Mouse (Mus musculus) embryonic stem cell, embryonic (primary cell): ENCODE results near the gene Lrp8.

Experiments used
- CTCF ChIA-PET, 4 experiments: fragments of 300-600 bp in 2 of 4; fragments of 350-600 bp in 2 of 4; sonication (Branson Sonifier 250); formaldehyde crosslinking; loops; one replicate each; lab custom pipeline; 2022; ENCODE audit warnings: inconsistent platforms in 2 of 4; lab: Charles Lee
- POLR2A ChIA-PET, 4 experiments: fragments of 300-600 bp in 2 of 4; fragments of 350-600 bp in 2 of 4; sonication (Branson Sonifier 250); formaldehyde crosslinking; loops; one replicate each; lab custom pipeline; 2022; ENCODE audit warnings: antibody characterized with exemption in 4 of 4, inconsistent platforms in 1 of 4; lab: Charles Lee

The Lrp8 gene

GRCm38 (mm10) chr4:107801366-107802184 lies 486 bp upstream of the Lrp8 start:
- POLR2A ChIA-PET: interaction anchor here in 3 of 4 experiments (0.5 to 2.6 kb wide), 14 partner anchors 9 to 1006 kb away, joined by 3 to 9 read pairs (median 3); partner anchors contain the start of gene 0610037L13Rik (in 2 of the 3)

GRCm38 (mm10) chr4:107802450-107803331 lies 630 bp downstream of the Lrp8 start:
- POLR2A ChIA-PET: interaction anchor here in 3 of 4 experiments (0.6 to 2.6 kb wide), 34 partner anchors 9 to 817 kb away, joined by 3 to 9 read pairs (median 3); partner anchors contain the start of genes 0610037L13Rik (in 2 of the 3), Cc2d1b (in 1 of the 3), Orc1 (in 1 of the 3) and Prpf38a (in 1 of the 3)
- CTCF ChIA-PET: interaction anchor here in 2 of 4 experiments (0.7 to 1.5 kb wide), 6 partner anchors 9 to 268 kb away, joined by 3 to 4 read pairs (median 4); no protein-coding TSS in a partner anchor

More at GRCm38 (mm10) chr4:107801366-107802184, 486 bp upstream of the Lrp8 start:
- CTCF ChIA-PET: interaction anchor here in 2 of 4 experiments (0.6 to 1.3 kb wide), 5 partner anchors 12 to 1174 kb away, joined by 3 to 4 read pairs (median 4); no protein-coding TSS in a partner anchor

GRCm38 (mm10) chr4:107803351-107804106 lies 1.5 kb downstream of the Lrp8 start:
- ChIA-PET CTCF (interaction anchor here in 3 of 4 experiments (0.6 to 2.4 kb wide), 7 partner anchors 10 to 275 kb away, joined by 3 to 8 read pairs (median 4); no protein-coding TSS in a partner anchor), POLR2A (interaction anchor here in 3 of 4 experiments (0.6 to 2.6 kb wide), 35 partner anchors 8 to 816 kb away, joined by 3 to 9 read pairs (median 3); partner anchors contain the start of genes 0610037L13Rik (in 2 of the 3), Cc2d1b (in 1 of the 3), Cpt2 (in 1 of the 3) and Orc1 (in 1 of the 3))

- ChIA-PET CTCF (interaction anchor here (0.6 to 2.4 kb wide), 6 partner anchors 27 to 209 kb away, joined by 3 to 8 read pairs (median 3); no protein-coding TSS in a partner anchor), POLR2A (interaction anchor here in 2 of 4 experiments (0.9 to 2.1 kb wide), 6 partner anchors 12 to 45 kb away, joined by 3 to 5 read pairs (median 3); no protein-coding TSS in a partner anchor)
These were observed 3.4 kb downstream of the Lrp8 start for GRCm38 (mm10) chr4:107805491-107805890.

DNA sequence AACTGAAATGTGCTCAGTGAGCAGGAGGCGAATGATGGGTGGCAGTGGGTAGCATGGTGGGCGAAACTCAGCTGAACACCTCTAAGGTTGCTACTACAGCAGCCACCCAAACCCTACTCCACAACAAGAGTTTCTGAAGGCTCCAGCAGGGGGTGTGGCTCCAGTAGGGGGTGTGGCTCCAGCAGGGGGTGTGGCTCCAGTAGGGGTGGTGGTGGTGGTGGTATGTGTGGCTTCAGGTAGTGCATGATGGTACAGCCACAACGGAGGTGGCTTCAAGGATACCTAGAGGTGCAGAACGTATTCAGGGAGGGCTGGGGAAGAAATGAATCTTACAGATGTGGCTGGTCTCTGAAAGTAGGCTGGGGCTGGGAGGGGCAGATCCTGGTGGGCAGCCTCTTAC lies 5.7 kb downstream of the Lrp8 start:
- ChIA-PET CTCF (interaction anchor here in 3 of 4 experiments (0.6 to 1.5 kb wide), 4 partner anchors 33 to 129 kb away, joined by 4 read pairs; no protein-coding TSS in a partner anchor), POLR2A (interaction anchor here in 2 of 4 experiments (0.5 to 1.4 kb wide), 2 partner anchors 27 to 1062 kb away, joined by 3 to 4 read pairs; no protein-coding TSS in a partner anchor)

- POLR2A ChIA-PET: interaction anchor here in 2 of 4 experiments (0.5 to 1.4 kb wide), 5 partner anchors 9 to 1061 kb away, joined by 3 to 5 read pairs (median 4); partner anchors contain the start of gene 0610037L13Rik (in 1 of the 2)
- CTCF ChIA-PET: interaction anchor here (0.6 to 1.5 kb wide), 5 partner anchors 32 to 1161 kb away, joined by 4 to 9 read pairs (median 4); no protein-coding TSS in a partner anchor
These were observed 6.6 kb downstream of the Lrp8 start for GRCm38 (mm10) chr4:107808655-107809054.

DNA sequence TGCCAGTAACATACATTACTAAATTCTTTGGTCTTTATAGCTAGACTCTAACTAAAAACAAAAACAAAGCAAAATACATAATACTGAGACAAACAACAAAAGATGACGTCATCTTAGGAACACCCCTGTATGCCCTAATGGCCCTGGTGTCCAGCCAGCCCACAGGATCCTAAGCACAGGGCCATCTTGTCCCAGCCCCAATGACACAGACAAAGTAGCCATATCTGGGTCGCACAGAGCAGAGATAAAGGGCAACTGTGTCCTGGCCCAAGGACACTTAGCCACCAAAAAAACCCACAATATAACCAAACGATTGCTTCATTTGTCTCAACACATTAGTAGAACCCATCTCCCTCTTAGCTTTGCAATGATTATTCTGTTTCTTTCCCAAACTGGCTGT lies 8.9 kb downstream of the Lrp8 start:
- ChIA-PET CTCF (no interaction called here), POLR2A (interaction anchor here in 2 of 4 experiments (1.1 to 1.2 kb wide), 2 partner anchors 8 to 45 kb away, joined by 3 to 6 read pairs; no protein-coding TSS in a partner anchor)

GRCm38 (mm10) chr4:107811716-107812330 lies 9.8 kb downstream of the Lrp8 start:
- CTCF ChIA-PET: interaction anchor here in 2 of 4 experiments (0.5 to 0.6 kb wide), 2 partner anchors 1211 to 1278 kb away, joined by 5 to 6 read pairs; no protein-coding TSS in a partner anchor
- POLR2A ChIA-PET: interaction anchor here in 2 of 4 experiments (1.1 to 1.2 kb wide), 2 partner anchors 9 to 44 kb away, joined by 3 to 6 read pairs; no protein-coding TSS in a partner anchor

DNA sequence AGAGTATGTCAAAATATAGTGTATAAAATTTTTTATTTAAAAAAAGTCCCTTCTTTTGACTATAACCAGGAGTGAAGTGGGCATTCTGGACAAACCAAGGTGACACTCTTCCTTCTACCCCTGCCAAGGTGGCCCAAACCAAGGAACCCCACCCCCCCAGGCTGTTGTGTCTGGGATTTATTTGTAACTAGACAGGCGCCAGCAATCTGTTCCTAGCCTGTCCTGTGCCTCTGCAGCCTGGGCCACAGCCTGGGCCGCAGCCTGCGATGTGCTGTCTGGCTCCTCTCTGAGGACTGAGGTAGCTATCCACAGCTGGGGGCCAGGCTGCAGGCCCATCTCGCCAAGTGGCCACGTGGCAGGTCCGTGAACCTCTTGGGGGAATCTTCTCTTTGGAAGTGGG lies 10.3 kb downstream of the Lrp8 start:
- ChIA-PET CTCF (interaction anchor here in 1 of 4 experiments (0.6 kb wide), 1 partner anchor 1211 kb away, joined by 5 read pairs; no protein-coding TSS in a partner anchor), POLR2A (interaction anchor here in 2 of 4 experiments (1.1 to 1.3 kb wide), 2 partner anchors 9 kb away, joined by 3 to 6 read pairs; no protein-coding TSS in a partner anchor)

GRCm38 (mm10) chr4:107816459-107816858 lies 14.4 kb downstream of the Lrp8 start:
- ChIA-PET CTCF (no interaction called here), POLR2A (interaction anchor here in 1 of 4 experiments (1.8 kb wide), 1 partner anchor 13 kb away, joined by 4 read pairs; no protein-coding TSS in a partner anchor)

- ChIA-PET CTCF (interaction anchor here in 1 of 4 experiments (1.4 kb wide), 1 partner anchor 79 kb away, joined by 4 read pairs; no protein-coding TSS in a partner anchor), POLR2A (interaction anchor here in 1 of 4 experiments (0.9 to 1.8 kb wide), 4 partner anchors 9 to 14 kb away, joined by 4 to 5 read pairs (median 4); no protein-coding TSS in a partner anchor)
These were observed 15.4 kb downstream of the Lrp8 start for GRCm38 (mm10) chr4:107817463-107817862.

- CTCF ChIA-PET: no interaction called here
- POLR2A ChIA-PET: interaction anchor here in 1 of 4 experiments (1.1 kb wide), 1 partner anchor 9 kb away, joined by 4 read pairs; no protein-coding TSS in a partner anchor
These were observed 18.1 kb downstream of the Lrp8 start for GRCm38 (mm10) chr4:107819990-107820719.

DNA sequence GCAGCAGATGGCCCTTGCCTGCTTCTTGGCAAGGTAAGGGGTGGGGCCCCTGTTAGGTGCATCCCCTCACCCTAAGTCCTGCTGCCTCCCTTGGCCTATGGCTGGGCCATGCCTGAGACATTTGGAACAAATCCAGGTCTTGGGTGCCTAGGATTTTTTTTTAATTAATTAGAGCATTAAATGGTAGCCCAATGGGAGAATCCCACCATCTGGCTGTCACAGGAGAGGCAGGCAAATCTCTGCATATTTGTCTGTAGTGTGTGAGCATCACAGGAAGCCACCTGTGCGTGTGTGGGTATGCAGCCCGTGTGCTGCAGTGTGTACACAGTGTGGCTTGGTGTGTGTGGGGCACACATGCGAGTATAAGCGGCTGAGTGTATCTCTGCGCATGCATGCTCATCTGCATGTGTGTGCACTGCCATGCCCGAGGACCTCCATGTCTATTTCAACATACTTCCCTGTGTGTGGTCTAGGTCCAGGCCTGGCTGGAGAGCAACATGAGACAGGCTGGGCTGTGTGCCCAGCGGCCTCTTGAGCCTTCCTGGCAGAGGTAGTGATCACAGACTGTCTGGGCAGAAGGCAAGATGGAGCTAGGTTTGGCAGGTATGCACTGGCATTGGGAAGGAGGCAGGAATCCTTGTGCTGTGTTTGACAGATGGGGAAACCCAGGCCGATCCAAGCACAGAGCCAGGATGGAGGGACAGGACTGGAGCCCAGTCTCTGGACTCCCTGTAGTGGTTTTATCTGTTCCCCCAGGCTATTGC lies 19.0 kb downstream of the Lrp8 start:
- CTCF ChIA-PET: no interaction called here
- POLR2A ChIA-PET: interaction anchor here in 2 of 4 experiments (0.9 to 1.7 kb wide), 3 partner anchors 8 to 41 kb away, joined by 3 to 4 read pairs (median 3); no protein-coding TSS in a partner anchor

- POLR2A ChIA-PET: interaction anchor here in 3 of 4 experiments (0.5 to 1.7 kb wide), 5 partner anchors 18 to 570 kb away, joined by 3 read pairs; partner anchors contain the start of gene Lrp8 (in 1 of the 3)
- CTCF ChIA-PET: interaction anchor here in 1 of 4 experiments (1.5 kb wide), 1 partner anchor 23 kb away, joined by 4 read pairs; no protein-coding TSS in a partner anchor
These were observed 20.9 kb downstream of the Lrp8 start for GRCm38 (mm10) chr4:107822936-107823411.
